Mouse (Mus musculus) midbrain, postnatal 0 days (tissue): Measurements from ENCODE around the gene Fbrs. TPM values are rescaled to one million over a fixed set of nuclear protein-coding genes. Genes with fewer than 3 reads are reported as not detected.
"Not testable (repeated sequence)": the region's sequence is repeated elsewhere in the genome, so short reads cannot be mapped to it uniquely, and the experiment has no call there.

ENCODE experiments used
- ATAC-seq: fragments of 200-750 bp; cut with Nextera tagmentation; 2 replicates; pipeline ENCODE4 v1.8.0; 2017; ENCODE audit warnings: moderate number of reproducible peaks, mild to moderate bottlenecking, moderate TSS enrichment, moderate library complexity; ENCODE audit not compliant: low FRiP score
- DNase-seq: peaks from one replicate; pipeline ENCODE4 v3.0.0-alpha.2; 2015; ENCODE audit warnings: low spot score
- H3K27ac ChIP-seq: fragments of 300-500 bp; sonication (generic); 2 replicates; pipeline ENCODE4 v1.5.1; 2014; ENCODE audit warnings: low read depth, mild to moderate bottlenecking, low read length, mixed read lengths
- H3K27me3 ChIP-seq: fragments of 300-500 bp; sonication (generic); 2 replicates; pipeline ENCODE4 v1.6.1; 2014; ENCODE audit warnings: low read length, control low read depth, mixed read lengths; ENCODE audit not compliant: insufficient read depth
- H3K36me3 ChIP-seq: fragments of 300-500 bp; sonication (generic); 2 replicates; pipeline ENCODE4 v1.6.1; 2014; ENCODE audit warnings: low read length, control low read depth, mixed read lengths; ENCODE audit not compliant: insufficient read depth
- H3K4me1 ChIP-seq: fragments of 300-500 bp; sonication (generic); 2 replicates; pipeline ENCODE4 v1.6.1; 2014; ENCODE audit warnings: mild to moderate bottlenecking, control low read depth, antibody characterized with exemption, low read length, mixed read lengths; ENCODE audit not compliant: insufficient read depth
- H3K4me2 ChIP-seq: fragments of 300-500 bp; sonication (generic); 2 replicates; pipeline ENCODE4 v1.6.1; 2014; ENCODE audit warnings: low read depth, mild to moderate bottlenecking, low read length, mixed read lengths; ENCODE audit not compliant: poor library complexity, severe bottlenecking
- H3K4me3 ChIP-seq: fragments of 300-500 bp; sonication (generic); 2 replicates; pipeline ENCODE4 v1.5.1; 2014; ENCODE audit warnings: low read depth, mild to moderate bottlenecking, low read length, moderate library complexity
- H3K9ac ChIP-seq: fragments of 300-500 bp; sonication (generic); replicated peaks from 2 replicates; pipeline ENCODE4 v1.6.1; 2014; ENCODE audit warnings: mild to moderate bottlenecking, low read length, moderate library complexity, mixed read lengths; ENCODE audit not compliant: poor library complexity, severe bottlenecking
- H3K9me3 ChIP-seq: fragments of 300-500 bp; sonication (generic); 2 replicates; pipeline ENCODE4 v1.6.1; 2016; ENCODE audit warnings: low read length, control low read depth
- CTCF ChIP-seq: IDR thresholded peaks from 2 replicates; pipeline ENCODE4 v1.5.1; 2016; ENCODE audit warnings: antibody characterized with exemption, mild to moderate bottlenecking
- WGBS: fragments of 180-500 bp; shearing (Covaris S2); extraction: QIAGEN DNeasy Blood & Tissue Kit; methylation state at CpG from one replicate; pipeline ENCODE4 v1.1.7; 2014; 5-methylcytosine and 5-hydroxymethylcytosine counted together
- polyA plus RNA-seq: library from polyadenylated mRNA; unstranded; fragments of >200 nt; fragmentation: Nextera tagmentation; extraction: Ambion mirVana; gene quantifications from 2 replicates; pipeline ENCODE4 v1.2.1, GENCODE M21; 2015
- total RNA-seq: library from RNA; depleted of rRNA; stranded (reverse); fragments of >200 nt; gene quantifications from 2 replicates; pipeline ENCODE4 v1.2.3, GENCODE M21; 2014

The Fbrs gene
- total and polyA plus RNA-seq, 2 experiments from 2014 or later, result 11.8 to 41.0 TPM

- ATAC-seq (no peak), DNase-seq (no peak)
- H3K4me1 ChIP-seq, result peaks cover 7% of the 10 kb centered on the region; the same call in 1 of the 2 replicates
- H3K9ac ChIP-seq, result peak overlapping the region; percentile 52; the same call in 1 of the 2 replicates
- H3K4me2 ChIP-seq, result peak overlapping the region; percentile 54
- peaks cover 3% of the 10 kb centered on the region; the same call in 1 of the 2 replicates for H3K36me3 ChIP-seq
- TF ChIP-seq CTCF, result no peak
- H3K4me3 ChIP-seq, result peak overlapping the region; percentile 95
- H3K9me3 ChIP-seq, result no peaks in the 10 kb centered on the region
- H3K27me3 ChIP-seq, result no peaks in the 10 kb centered on the region
- H3K27ac ChIP-seq, result peak overlapping the region; percentile 95; the same call in 1 of the 2 replicates
- WGBS, result 75% methylated on average over 7 of the region's 7 CpGs
These were observed 29.0 kb upstream of the Fbrs start for GRCm38 (mm10) chr7:127449966-127450365.

DNA sequence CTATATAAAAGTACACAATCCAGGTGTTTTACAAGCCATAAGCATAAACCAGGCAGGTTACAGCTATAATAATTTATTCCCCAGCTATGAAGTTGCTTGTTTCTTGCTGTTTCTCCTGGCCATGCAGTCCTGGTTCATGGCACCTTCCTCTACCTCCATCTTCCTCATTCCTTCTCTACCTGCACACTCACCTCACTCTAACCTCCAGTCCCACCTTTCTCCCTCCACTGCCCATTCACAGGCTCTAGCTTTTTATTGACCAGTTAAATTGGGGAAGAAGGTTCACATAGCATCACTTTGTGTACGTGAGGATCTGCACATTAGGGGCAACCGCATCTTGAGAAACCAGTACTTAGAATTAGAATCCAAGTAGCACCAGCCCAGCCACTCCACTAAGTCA, 25.9 kb upstream of the Fbrs start:
- WGBS, result 95% methylated on average over 2 of the region's 2 CpGs

DNA sequence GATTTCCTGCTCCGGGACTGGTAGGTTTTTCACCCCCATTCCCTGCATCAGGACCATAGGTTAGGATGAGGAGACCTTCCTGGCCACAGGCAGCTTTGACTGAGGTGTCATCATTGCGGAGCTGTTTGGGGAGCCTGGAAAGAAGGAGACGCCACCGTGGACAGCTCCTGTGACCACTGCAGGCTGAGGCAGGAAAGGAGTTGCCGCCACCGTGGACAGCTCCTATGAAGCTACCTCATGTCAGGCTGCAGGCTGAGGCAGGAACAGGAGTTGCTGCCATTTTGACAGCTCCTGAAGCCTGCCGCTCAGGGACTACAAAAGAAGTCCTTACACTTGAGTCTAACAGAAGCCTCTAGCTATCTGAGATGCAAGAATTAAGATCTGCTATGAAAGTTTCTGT, 24.1 kb upstream of the Fbrs start:
- no peak for DNase-seq
- Histone ChIP-seq H3K9ac (no peak overlapping the region), H3K4me2 (no peak overlapping the region), H3K36me3 (peaks cover 11% of the 10 kb centered on the region), H3K4me1 (peaks cover 7% of the 10 kb centered on the region; the same call in 1 of the 2 replicates), H3K9me3 (peaks cover 5% of the 10 kb centered on the region; the same call in 1 of the 2 replicates), H3K27me3 (no peaks in the 10 kb centered on the region), H3K4me3 (no peak overlapping the region), H3K27ac (no peak overlapping the region)
- no peak for ATAC-seq
- no peak for TF ChIP-seq CTCF
- WGBS, result 91% methylated on average over 7 of the region's 7 CpGs

More for the DNA sequence above, 25.9 kb upstream of the Fbrs start:
- TF ChIP-seq CTCF, result no peak
- Histone ChIP-seq H3K9ac (no peak overlapping the region), H3K27ac (no peak overlapping the region), H3K9me3 (peaks cover 5% of the 10 kb centered on the region; the same call in 1 of the 2 replicates), H3K4me1 (peaks cover 7% of the 10 kb centered on the region; the same call in 1 of the 2 replicates), H3K4me3 (no peak overlapping the region), H3K36me3 (peaks cover 8% of the 10 kb centered on the region), H3K27me3 (no peaks in the 10 kb centered on the region), H3K4me2 (no peak overlapping the region)
- ATAC-seq (no peak), DNase-seq (no peak)

DNA sequence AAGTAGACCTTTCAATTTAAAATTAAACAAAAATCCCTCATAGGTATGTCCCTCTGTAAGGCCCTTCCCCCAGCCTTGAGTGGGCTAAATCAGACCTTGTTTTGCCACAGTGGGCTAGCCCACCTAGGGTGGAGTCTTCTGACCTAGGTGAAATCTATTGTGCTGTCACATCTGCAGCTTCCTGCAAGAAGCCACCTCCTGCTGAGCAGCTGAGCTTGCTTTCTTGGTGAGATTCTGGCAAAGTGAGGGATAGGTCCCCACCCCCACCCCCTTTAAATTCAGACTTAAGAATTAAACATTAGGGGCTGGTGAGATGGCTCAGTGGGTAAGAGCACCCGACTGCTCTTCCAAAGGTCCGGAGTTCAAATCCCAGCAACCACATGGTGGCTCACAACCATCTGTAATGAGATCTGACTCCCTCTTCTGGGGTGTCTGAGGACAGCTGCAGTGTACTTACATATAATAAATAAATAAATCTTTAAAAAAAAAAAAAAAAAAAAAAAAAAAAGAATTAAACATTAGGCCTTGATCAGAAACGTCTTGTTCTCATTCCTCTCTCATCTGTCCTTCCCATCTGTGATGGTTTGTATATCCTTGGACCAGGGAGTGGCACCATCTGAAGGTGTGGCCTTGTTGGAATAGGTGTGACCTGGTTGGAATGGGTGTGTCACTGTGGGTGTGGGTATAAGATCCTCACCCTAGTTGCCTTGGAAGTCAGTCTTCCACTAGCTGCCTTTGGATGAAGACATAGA, 20.5 kb upstream of the Fbrs start:
- H3K27ac ChIP-seq, H3K4me3 ChIP-seq, H3K9me3 ChIP-seq, ATAC-seq, H3K4me2 ChIP-seq, H3K27me3 ChIP-seq, DNase-seq, H3K9ac ChIP-seq, H3K4me1 ChIP-seq: not testable (repeated sequence)
- 89% methylated on average over 3 of the region's 3 CpGs for WGBS
- peaks cover 11% of the 10 kb centered on the region for H3K36me3 ChIP-seq

GRCm38 (mm10) chr7:127459311-127459710, 19.7 kb upstream of the Fbrs start, which contains the start of gene Prr14:
Gene Prr14, plus strand, starts transcription at chr7:127459611.
- H3K27me3 ChIP-seq, ATAC-seq, H3K9ac ChIP-seq, H3K4me1 ChIP-seq, H3K27ac ChIP-seq, H3K9me3 ChIP-seq, H3K4me3 ChIP-seq, H3K4me2 ChIP-seq, DNase-seq: not testable (repeated sequence)
- H3K36me3 ChIP-seq, result peaks cover 11% of the 10 kb centered on the region
- WGBS, result 97% methylated on average over 7 of the region's 8 CpGs

GRCm38 (mm10) chr7:127465191-127465590, 13.8 kb upstream of the Fbrs start:
- Histone ChIP-seq H3K9ac (no peak overlapping the region), H3K4me2 (no peak overlapping the region), H3K4me1 (no peaks in the 10 kb centered on the region), H3K27me3 (no peaks in the 10 kb centered on the region), H3K27ac (no peak overlapping the region), H3K4me3 (no peak overlapping the region), H3K9me3 (no peaks in the 10 kb centered on the region), H3K36me3 (no peaks in the 10 kb centered on the region; the same call in 1 of the 2 replicates)
- TF ChIP-seq CTCF, result no peak
- DNase-seq (no peak), ATAC-seq (no peak)
- 90% methylated on average over 3 of the region's 3 CpGs for WGBS

GRCm38 (mm10) chr7:127465670-127466069, 13.3 kb upstream of the Fbrs start:
- H3K4me2 ChIP-seq, H3K36me3 ChIP-seq, H3K9ac ChIP-seq, ATAC-seq, H3K27ac ChIP-seq, H3K4me3 ChIP-seq, H3K27me3 ChIP-seq, H3K9me3 ChIP-seq, DNase-seq, H3K4me1 ChIP-seq: not testable (repeated sequence)
- WGBS, result 97% methylated on average over 2 of the region's 2 CpGs
